Mouse (Mus musculus): Measurements from ENCODE around the gene Kctd20. TPM values are rescaled to one million over a fixed set of nuclear protein-coding genes. Genes with fewer than 3 reads are reported as not detected.

Gene Kctd20
- polyA plus RNA-seq, 1 experiment: 34.8 TPM

GRCm38 (mm10) chr17:29003740-29004139 is 52.0 kb downstream of the Kctd20 start:
- Histone ChIP-seq H3ac (ENCODE audit: control insufficient read depth, insufficient read length) (no peak overlapping the region), H3K4me2 (ENCODE audit: low read depth) (peak overlapping the region; percentile 16), H3K79me2 (ENCODE audit: control insufficient read depth, insufficient read depth) (peaks cover 73% of the 10 kb centered on the region), H3K27me3 (ENCODE audit: control insufficient read depth, insufficient read depth, insufficient read length) (no peaks in the 10 kb centered on the region), H3K4me3 (no peak overlapping the region), H3K36me3 (ENCODE audit: control insufficient read depth, insufficient read depth) (peaks cover 15% of the 10 kb centered on the region)
- no peak for TF ChIP-seq TCF3 (IDR thresholded peaks at IDR 0.05; ENCODE audit: insufficient read length, low read depth)
- TF ChIP-seq POLR2A (IDR thresholded peaks at IDR 0.05; ENCODE audit: insufficient read length, low read depth): no peak
- no peak for TF ChIP-seq SRF (IDR thresholded peaks at IDR 0.05; ENCODE audit: control insufficient read depth, insufficient read length, low read depth)

- Histone ChIP-seq H3K4me2 (ENCODE audit: low read depth) (no peak overlapping the region), H3K79me2 (ENCODE audit: control insufficient read depth, insufficient read depth) (peaks cover 71% of the 10 kb centered on the region), H3K27me3 (ENCODE audit: control insufficient read depth, insufficient read depth, insufficient read length) (no peaks in the 10 kb centered on the region), H3ac (ENCODE audit: control insufficient read depth, insufficient read length) (no peak overlapping the region), H3K4me3 (no peak overlapping the region), H3K36me3 (ENCODE audit: control insufficient read depth, insufficient read depth) (peaks cover 11% of the 10 kb centered on the region)
- TF ChIP-seq TCF12 (IDR thresholded peaks at IDR 0.05; ENCODE audit: insufficient read depth, poor library complexity, severe bottlenecking) (no peak), POLR2AphosphoS2 (IDR thresholded peaks at IDR 0.05; ENCODE audit: insufficient read length, low read depth) (no peak), POLR2A (IDR thresholded peaks at IDR 0.05; ENCODE audit: insufficient read length, low read depth) (no peak), USF1 (IDR thresholded peaks at IDR 0.05; ENCODE audit: low read depth) (no peak), TCF3 (IDR thresholded peaks at IDR 0.05; ENCODE audit: insufficient read length, low read depth) (no peak), REST (IDR thresholded peaks at IDR 0.05; ENCODE audit: insufficient read depth, insufficient read length) (no peak), MAX (IDR thresholded peaks at IDR 0.05; ENCODE audit: low read depth) (no peak), MYOG (IDR thresholded peaks at IDR 0.05; ENCODE audit: control insufficient read depth in 1 of 3, insufficient read depth in 1 of 3, insufficient read length in 2 of 3, low read depth in 2 of 3) (no peak), SRF (IDR thresholded peaks at IDR 0.05; ENCODE audit: control insufficient read depth, insufficient read length, low read depth) (no peak), CEBPB (IDR thresholded peaks at IDR 0.05; ENCODE audit: insufficient read depth, poor library complexity, severe bottlenecking) (no peak)
Measured at GRCm38 (mm10) chr17:29005002-29005401, 53.3 kb downstream of the Kctd20 start.

GRCm38 (mm10) chr17:29006812-29007211 is 55.1 kb downstream of the Kctd20 start:
- no peak for TF ChIP-seq POLR2A (IDR thresholded peaks at IDR 0.05; ENCODE audit: insufficient read length, low read depth)
- no peak for TF ChIP-seq E2F4 (IDR thresholded peaks at IDR 0.05; ENCODE audit: insufficient read depth)
- TF ChIP-seq CEBPB (IDR thresholded peaks at IDR 0.05; ENCODE audit: insufficient read depth, poor library complexity, severe bottlenecking): no peak
- no peak for TF ChIP-seq TCF12 (IDR thresholded peaks at IDR 0.05; ENCODE audit: insufficient read depth, poor library complexity, severe bottlenecking)
- TF ChIP-seq SRF (IDR thresholded peaks at IDR 0.05; ENCODE audit: control insufficient read depth, insufficient read length, low read depth): no peak
- no peak for TF ChIP-seq MYOD1 (IDR thresholded peaks at IDR 0.05; ENCODE audit: control insufficient read depth in 1 of 3, insufficient read length in 2 of 3, low read depth in 2 of 3)
- TF ChIP-seq REST (IDR thresholded peaks at IDR 0.05; ENCODE audit: insufficient read depth, insufficient read length): no peak
- no peak for TF ChIP-seq MYOG (IDR thresholded peaks at IDR 0.05; ENCODE audit: control insufficient read depth in 1 of 3, insufficient read depth in 1 of 3, insufficient read length in 2 of 3, low read depth in 2 of 3)
- TF ChIP-seq USF1 (IDR thresholded peaks at IDR 0.05; ENCODE audit: low read depth): no peak
- TF ChIP-seq POLR2AphosphoS2 (IDR thresholded peaks at IDR 0.05; ENCODE audit: insufficient read length, low read depth): no peak
- TF ChIP-seq TCF3 (IDR thresholded peaks at IDR 0.05; ENCODE audit: insufficient read length, low read depth): no peak
- TF ChIP-seq MAX (IDR thresholded peaks at IDR 0.05; ENCODE audit: low read depth): no peak
- Histone ChIP-seq H3K4me2 (ENCODE audit: low read depth) (peak overlapping the region; percentile 86), H3K79me2 (ENCODE audit: control insufficient read depth, insufficient read depth) (peaks cover 54% of the 10 kb centered on the region), H3K36me3 (ENCODE audit: control insufficient read depth, insufficient read depth) (peaks cover 4% of the 10 kb centered on the region), H3K27me3 (ENCODE audit: control insufficient read depth, insufficient read depth, insufficient read length) (no peaks in the 10 kb centered on the region), H3K4me3 (peak overlapping the region; percentile 97), H3ac (ENCODE audit: control insufficient read depth, insufficient read length) (peak overlapping the region; percentile 67)

DNA sequence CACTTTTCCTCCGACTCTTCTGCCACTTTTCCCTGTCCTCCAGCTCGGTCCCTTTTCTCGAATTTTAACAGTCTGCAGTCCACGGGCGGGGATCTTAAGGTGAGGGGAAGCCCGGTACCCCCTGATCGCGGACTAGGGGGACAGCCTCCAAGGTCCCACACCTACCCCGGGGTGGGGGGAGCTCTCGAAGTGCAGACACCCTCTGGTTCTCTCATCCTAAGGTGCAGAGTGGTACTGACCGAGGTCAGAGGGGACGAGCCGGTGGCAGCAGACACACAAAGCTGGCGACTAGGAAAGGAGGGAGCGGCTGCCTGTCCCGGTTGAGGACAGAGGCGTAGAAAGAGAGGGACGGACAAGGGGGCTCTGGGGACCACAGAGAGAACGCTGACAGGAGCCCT is 55.5 kb downstream of the Kctd20 start:
- peaks cover 52% of the 10 kb centered on the region for H3K79me2 ChIP-seq (ENCODE audit: control insufficient read depth, insufficient read depth)
- H3ac ChIP-seq (ENCODE audit: control insufficient read depth, insufficient read length): peak overlapping the region; percentile 67
- peak overlapping the region; percentile 86 for H3K4me2 ChIP-seq (ENCODE audit: low read depth)
- peak overlapping the region; percentile 97 for H3K4me3 ChIP-seq
- H3K27me3 ChIP-seq (ENCODE audit: control insufficient read depth, insufficient read depth, insufficient read length): no peaks in the 10 kb centered on the region
- H3K36me3 ChIP-seq (ENCODE audit: control insufficient read depth, insufficient read depth): peaks cover 4% of the 10 kb centered on the region
- no peak for TF ChIP-seq E2F4 (IDR thresholded peaks at IDR 0.05; ENCODE audit: insufficient read depth)
- TF ChIP-seq POLR2AphosphoS2 (IDR thresholded peaks at IDR 0.05; ENCODE audit: insufficient read length, low read depth): no peak

GRCm38 (mm10) chr17:29007641-29008325 is 56.0 kb downstream of the Kctd20 start, which contains the start of gene Stk38:
TSS of gene Stk38 (minus strand) at chr17:29007995.
- peak within 1 kb of the TSS; percentile 67 for H3ac ChIP-seq (ENCODE audit: control insufficient read depth, insufficient read length)
- no peaks in the 10 kb centered on the region for H3K27me3 ChIP-seq (ENCODE audit: control insufficient read depth, insufficient read depth, insufficient read length)
- peaks cover 4% of the 10 kb centered on the region for H3K36me3 ChIP-seq (ENCODE audit: control insufficient read depth, insufficient read depth)
- H3K4me3 ChIP-seq: peak within 1 kb of the TSS; percentile 97
- peaks cover 48% of the 10 kb centered on the region for H3K79me2 ChIP-seq (ENCODE audit: control insufficient read depth, insufficient read depth)
- no peak for TF ChIP-seq REST (IDR thresholded peaks at IDR 0.05; ENCODE audit: insufficient read depth, insufficient read length)
- TF ChIP-seq E2F4 (IDR thresholded peaks at IDR 0.05; ENCODE audit: insufficient read depth): no peak
- peak; percentile 84 for TF ChIP-seq POLR2AphosphoS2 (IDR thresholded peaks at IDR 0.05; ENCODE audit: insufficient read length, low read depth)
- peak in 1 of 3 experiments; percentile 5 for TF ChIP-seq MYOD1 (IDR thresholded peaks at IDR 0.05; ENCODE audit: control insufficient read depth in 1 of 3, insufficient read length in 2 of 3, low read depth in 2 of 3)
- peak; percentile 88 for TF ChIP-seq POLR2A (IDR thresholded peaks at IDR 0.05; ENCODE audit: insufficient read length, low read depth)
- TF ChIP-seq MAX (IDR thresholded peaks at IDR 0.05; ENCODE audit: low read depth): no peak
- no peak for TF ChIP-seq SRF (IDR thresholded peaks at IDR 0.05; ENCODE audit: control insufficient read depth, insufficient read length, low read depth)
- no peak for TF ChIP-seq TCF3 (IDR thresholded peaks at IDR 0.05; ENCODE audit: insufficient read length, low read depth)
- TF ChIP-seq CEBPB (IDR thresholded peaks at IDR 0.05; ENCODE audit: insufficient read depth, poor library complexity, severe bottlenecking): no peak
- TF ChIP-seq MYOG (IDR thresholded peaks at IDR 0.05; ENCODE audit: control insufficient read depth in 1 of 3, insufficient read depth in 1 of 3, insufficient read length in 2 of 3, low read depth in 2 of 3): no peak
- H3K4me2 ChIP-seq (ENCODE audit: low read depth): peak within 1 kb of the TSS; percentile 86
